Mouse (Mus musculus) CH12F3 (cell line): Measurements from ENCODE around the gene Scn4a.

Experiments used
- in situ Hi-C: fragments of 300-500 bp; cut with MboI; formaldehyde crosslinking; loops from 2 replicates; pipeline ENCODE4 v1.14.3; 2020; ENCODE audit warnings: low sequenced_read_pairs

Scn4a gene

GRCm38 (mm10) chr11:106353188-106353587 lies at the start of gene Scn4a:
Scn4a (minus strand) TSS chr11:106353288.
- in situ Hi-C loops: no loop called here

GRCm38 (mm10) chr11:106398481-106398880 lies 45.4 kb upstream of the Scn4a start:
- in situ Hi-C loops: no loop called here

DNA sequence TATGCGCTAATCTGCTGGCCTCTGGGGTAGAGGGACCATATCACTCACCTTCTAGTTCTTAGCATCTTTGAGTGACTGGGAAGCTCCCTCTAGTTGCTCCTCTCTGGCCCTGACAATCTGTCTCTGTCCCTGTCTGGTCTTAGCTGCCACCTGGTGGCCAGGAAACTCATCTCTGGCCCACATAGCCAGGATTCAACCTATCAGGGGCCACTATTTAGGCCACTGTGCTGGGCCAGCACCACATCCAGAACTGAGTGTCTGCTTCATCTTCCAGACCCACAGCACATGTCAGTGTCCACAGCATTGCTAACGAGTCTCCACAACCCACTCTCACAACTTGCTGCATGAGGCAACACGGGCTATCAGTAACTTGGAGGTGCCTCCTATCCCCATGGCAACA lies 44.6 kb upstream of the Scn4a start:
- in situ Hi-C loops: no loop called here

GRCm38 (mm10) chr11:106394055-106394454 lies 41.0 kb upstream of the Scn4a start:
- in situ Hi-C loops: loop anchor here (5.0 kb wide), 1 partner anchor 67 kb away; no protein-coding TSS in a partner anchor

DNA sequence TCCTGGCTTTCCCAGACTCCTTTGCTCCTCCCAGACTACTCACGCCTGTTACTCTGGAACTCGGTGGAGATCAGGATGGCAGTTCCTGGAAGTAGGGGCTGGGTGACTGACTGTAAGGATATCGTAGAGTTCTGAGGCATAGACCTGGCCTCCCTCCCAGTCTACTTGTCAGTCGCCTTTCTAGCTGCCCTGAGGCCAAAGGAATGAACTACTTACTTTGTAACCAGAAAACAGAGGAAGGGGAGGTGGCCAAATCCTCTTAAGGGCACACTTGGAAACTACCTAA lies 40.2 kb upstream of the Scn4a start:
- in situ Hi-C loops: loop anchor here (5.0 kb wide), 1 partner anchor 66 kb away; no protein-coding TSS in a partner anchor

DNA sequence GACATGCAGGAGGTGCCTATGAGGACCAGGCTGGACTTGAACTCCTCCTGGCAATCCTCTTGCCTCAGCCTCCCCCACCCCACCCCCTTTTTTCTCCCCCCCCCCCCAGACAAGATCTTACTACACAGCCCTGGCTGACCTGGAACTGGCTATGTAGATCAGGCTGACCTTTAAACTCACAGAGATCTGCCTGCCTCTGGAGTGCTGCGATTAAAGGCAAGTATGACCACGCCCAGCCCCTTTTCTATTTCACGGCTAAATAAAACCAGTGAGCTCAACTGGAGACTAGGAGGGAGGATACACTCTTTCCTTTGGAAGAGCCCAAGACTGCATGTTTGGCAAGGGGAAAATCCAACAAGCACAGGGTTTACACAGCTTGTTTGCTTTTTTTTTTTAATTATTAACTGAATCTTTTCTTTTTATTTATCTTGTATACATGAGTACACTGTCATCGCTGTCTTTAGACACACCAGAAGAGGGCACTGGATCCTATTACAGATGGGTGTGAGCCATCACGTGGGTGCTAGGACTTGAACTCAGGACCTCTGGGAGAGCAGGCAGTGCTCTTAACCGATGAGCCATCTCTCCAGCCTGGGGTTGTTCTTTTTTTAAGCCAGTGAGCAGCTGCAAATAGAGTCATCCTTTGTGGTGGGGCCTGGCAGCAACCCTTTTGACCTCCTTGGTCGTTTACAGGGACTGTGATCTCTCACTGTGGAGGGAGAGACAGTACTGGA lies 39.7 kb upstream of the Scn4a start:
- in situ Hi-C loops: loop anchor here (5.0 kb wide), 1 partner anchor 65 kb away; no protein-coding TSS in a partner anchor

DNA sequence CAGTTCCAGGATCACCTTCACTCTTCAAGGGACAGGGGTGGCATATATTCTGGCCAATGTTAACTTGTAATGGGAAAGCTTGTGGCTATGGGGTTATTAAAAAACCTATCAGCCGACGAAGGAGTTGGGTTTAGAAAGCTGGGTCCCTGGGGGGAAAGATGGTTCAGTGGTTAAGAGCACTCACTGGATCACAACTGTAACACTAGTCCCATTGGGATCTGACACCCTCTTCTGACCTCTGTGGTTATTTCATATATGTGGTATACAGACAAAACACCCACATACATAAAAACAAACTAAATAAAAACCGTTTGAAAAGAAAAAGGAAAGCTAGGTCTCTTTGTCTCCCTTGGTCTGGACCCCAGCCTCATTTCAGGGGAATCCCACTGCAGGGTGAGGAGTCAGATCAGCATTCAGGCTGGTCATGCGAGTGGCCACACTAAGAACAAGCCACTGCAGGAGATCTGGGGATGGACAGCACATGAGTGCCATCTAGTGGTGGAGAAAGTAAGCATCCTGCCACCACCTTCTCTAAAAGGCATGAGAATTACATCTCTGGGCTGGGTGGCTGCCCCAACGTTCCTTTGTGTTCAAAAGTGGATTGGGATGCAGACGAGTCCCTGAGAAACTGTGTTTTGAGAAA lies 38.6 kb upstream of the Scn4a start:
- in situ Hi-C loops: loop anchor here (5.0 kb wide), 1 partner anchor 64 kb away; no protein-coding TSS in a partner anchor

DNA sequence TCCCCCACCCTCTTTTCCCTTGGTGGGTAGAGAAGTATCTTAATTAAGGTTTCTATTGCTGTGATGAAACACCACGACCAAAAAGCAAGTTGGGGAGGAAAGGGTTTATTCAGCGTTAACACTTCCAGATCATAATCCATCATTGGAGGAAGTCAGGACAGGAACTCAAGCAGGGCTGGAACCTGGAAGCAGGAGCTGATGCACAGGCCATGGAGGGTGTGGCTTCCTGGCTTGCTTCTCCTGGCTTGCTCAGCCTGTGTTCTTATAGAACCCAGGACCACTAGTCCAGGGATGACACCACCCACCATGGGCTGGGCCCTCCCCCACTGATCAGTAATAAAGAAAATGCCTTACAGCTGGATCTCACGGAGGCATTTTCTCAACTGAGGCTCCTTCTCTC lies 37.7 kb upstream of the Scn4a start:
- in situ Hi-C loops: loop anchor here (5.0 kb wide), 1 partner anchor 63 kb away; no protein-coding TSS in a partner anchor

DNA sequence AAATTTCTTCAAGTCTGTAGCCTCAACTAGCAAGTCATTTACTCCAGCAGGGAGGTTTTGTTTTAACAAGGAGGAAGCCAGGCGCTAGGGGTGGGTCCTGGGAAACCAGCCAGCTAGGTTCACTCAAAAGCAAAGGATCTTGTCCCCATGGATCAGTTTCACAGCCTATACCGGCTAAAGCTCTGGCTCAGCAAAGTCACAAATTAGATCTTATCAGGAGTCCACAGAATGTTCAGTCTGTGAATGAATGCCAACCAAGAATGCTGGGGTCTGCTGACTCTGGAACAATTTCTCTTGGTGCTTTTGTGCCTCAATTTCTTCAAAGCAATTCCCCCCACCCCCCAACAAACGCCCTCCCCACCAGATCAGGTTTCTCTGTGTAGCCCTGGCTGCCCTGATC lies 36.5 kb upstream of the Scn4a start:
- in situ Hi-C loops: loop anchor here (5.0 kb wide), 1 partner anchor 62 kb away; no protein-coding TSS in a partner anchor

- in situ Hi-C loops: no loop called here
Measured at GRCm38 (mm10) chr11:106387791-106388216, 34.7 kb upstream of the Scn4a start, which contains the start of gene Icam2. Icam2 (minus strand) TSS chr11:106388075.

DNA sequence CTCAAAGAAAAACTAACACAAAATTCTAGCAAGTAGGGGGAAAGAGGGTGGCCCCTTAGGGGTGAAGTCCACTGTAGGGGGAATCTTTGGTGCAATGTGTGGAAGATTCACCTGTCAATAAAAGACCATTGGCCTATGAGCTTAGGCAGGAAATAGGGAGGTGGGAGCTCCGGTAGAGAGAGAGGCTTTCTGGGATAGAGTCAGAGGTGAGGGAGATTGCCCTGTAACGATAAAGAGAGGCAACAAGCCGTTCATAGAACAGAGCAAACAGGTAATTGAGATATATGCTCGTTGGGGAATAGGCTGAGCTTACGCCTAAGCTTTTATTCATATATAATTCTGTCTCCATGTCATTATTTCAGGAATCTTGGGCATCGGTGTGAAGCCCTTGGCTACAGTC lies 33.9 kb upstream of the Scn4a start:
- in situ Hi-C loops: no loop called here

- in situ Hi-C loops: no loop called here
Measured at GRCm38 (mm10) chr11:106386409-106386808, 33.3 kb upstream of the Scn4a start.

GRCm38 (mm10) chr11:106383051-106383790 lies 30.1 kb upstream of the Scn4a start:
- in situ Hi-C loops: no loop called here

DNA sequence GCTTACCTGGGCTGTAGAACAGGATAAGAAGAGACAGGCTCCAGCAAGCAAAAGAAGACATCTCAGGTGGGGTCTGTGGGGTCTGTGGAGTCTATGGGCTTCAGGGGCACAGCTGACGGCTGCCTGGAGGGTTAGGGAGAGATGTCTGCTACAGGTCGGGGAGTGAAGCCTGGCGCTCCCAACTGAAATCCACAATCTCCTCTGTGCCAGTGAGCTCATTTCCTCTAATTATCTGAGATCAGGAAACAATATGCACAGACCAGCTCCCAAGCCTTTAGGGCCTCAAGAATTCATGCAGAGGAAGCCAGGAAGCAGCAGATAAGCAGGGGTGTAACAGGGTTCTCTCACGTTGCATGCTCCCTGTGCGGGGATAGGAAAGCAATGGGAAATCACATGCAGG lies 29.3 kb upstream of the Scn4a start:
- in situ Hi-C loops: no loop called here

GRCm38 (mm10) chr11:106381883-106382282 lies 28.8 kb upstream of the Scn4a start:
- in situ Hi-C loops: no loop called here

DNA sequence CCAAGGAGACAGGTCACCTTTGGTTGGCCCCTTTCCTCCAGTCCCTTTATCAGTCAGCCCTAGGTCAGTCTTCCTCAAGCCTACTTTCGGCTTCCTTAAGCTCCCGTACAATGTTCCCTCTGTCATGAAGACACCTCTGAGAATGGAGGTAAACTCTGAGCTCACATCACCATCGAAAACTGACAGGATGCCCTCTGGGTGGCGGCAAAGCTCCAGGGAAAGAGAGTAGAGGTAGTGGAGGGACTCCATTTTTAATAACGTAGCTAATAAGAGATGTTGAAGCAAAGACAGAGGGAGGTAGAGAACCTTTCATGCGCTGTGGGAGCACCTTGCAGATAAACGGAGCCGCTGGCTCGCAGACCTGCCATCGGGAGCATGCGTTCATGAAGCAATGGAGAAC lies 27.9 kb upstream of the Scn4a start:
- in situ Hi-C loops: no loop called here

GRCm38 (mm10) chr11:106374979-106375378 lies 21.9 kb upstream of the Scn4a start:
- in situ Hi-C loops: no loop called here

DNA sequence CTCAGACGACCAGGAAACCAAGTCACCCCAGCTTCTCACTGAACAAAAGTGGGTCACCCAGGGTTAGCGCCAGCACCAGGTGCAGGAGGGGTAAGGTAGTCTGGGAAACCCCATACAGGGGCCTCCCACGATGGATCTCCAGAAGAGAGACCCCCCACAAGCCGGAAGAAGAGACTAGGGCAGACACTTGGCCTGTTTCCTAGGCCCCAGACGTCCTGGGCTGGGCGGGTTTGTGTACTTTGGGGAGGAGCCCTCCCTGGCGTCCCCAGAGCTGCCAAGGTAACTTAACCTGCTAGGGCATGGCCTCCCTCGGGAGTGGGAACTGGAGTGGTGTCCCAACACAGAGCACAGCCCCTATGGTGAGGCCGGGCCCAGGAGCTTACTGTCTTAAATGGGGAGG lies 21.5 kb upstream of the Scn4a start:
- in situ Hi-C loops: no loop called here

- in situ Hi-C loops: no loop called here
Measured at GRCm38 (mm10) chr11:106373998-106374397, 20.9 kb upstream of the Scn4a start.

DNA sequence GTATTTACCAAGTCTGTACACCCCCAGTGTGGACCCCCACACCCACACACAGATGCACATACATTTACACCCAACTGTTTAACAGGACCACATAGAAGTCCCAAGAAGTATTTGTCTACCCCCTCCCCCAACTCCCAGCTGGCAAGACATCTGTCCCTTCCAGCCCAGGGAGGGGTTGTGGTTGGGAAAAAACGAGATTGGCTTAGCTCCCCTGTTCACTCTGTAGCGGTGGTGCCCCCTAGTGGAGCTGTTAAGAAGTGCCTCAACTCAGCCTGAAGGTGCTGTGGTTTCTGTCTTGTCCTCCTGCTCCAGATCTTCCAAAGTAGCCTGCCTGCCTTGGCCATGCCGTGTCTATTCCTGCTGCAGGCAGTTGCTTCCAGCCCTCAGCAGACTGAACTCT lies 13.2 kb upstream of the Scn4a start:
- in situ Hi-C loops: no loop called here

- in situ Hi-C loops: no loop called here
Measured at GRCm38 (mm10) chr11:106365366-106365765, 12.3 kb upstream of the Scn4a start, which contains the start of gene Prr29. Prr29 (plus strand) TSS chr11:106365472.
